Comparison of ENCODE assay signal across 11 mouse cellular contexts in the genomic region with DNA sequence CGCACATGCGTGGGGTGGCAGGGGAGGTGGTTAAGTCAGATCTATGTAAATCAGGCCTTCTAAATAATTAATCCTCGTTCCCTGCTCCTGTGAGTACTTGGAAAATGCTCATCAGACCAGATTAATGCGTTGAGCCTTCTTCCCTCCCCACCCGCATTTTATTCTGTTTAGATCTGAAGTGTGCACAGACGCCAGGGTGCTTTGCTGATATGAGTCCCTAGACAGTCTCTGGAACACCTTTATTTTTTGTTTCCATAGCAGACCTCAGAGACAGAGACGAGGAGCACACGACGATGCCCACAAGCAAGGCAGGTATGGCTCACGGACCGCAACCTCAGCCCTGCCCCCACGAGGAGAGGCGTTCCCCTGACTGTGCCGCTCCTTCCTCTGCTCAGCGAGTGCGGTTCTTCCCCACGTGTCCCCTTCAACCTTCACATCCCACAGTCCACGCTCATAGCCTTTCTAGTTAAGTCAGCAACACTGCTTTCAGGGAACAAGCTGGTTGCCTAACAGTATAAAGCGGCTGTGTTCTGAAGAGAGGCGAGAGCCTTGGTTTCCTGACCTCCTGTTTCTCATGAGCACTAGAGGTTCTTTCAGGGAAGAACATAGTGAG. TPM values are rescaled to one million over a fixed set of nuclear protein-coding genes. Genes with fewer than 3 reads are reported as not detected.
DNase-seq lines count a peak whose midpoint lies in the region; ATAC-seq and TF ChIP-seq lines count a peak whose summit lies in the region.
"Had no signal": no experiment of that assay in that cellular context is flagged by ENCODE, and none has a peak within 500 bp of the region (broad histone marks: within the 10 kb centered on the region; RNA-seq: fewer than 3 reads in every experiment).

No protein-coding gene starts in this region.

- WGBS in heart, postnatal 0 days, result 30% methylated on average over 20 of the region's 20 CpGs
- 39% methylated on average over 20 of the region's 20 CpGs for WGBS in limb, embryonic 14.5 days

- peak overlapping the region; percentile 20; the same call in 1 of the 2 replicates for H3K4me2 ChIP-seq in heart, postnatal 0 days (ENCODE audit: low read depth, low read length)
- H3K4me2 ChIP-seq in limb, embryonic 14.5 days (replicated peaks; ENCODE audit: low read depth, low read length, severe bottlenecking), result peak overlapping the region; percentile 18; the same call in 1 of the 2 replicates

- no peak overlapping the region for H3K4me3 ChIP-seq in heart, postnatal 0 days (ENCODE audit: low read depth, low read length)
- H3K4me3 ChIP-seq in limb, embryonic 14.5 days (replicated peaks; ENCODE audit: low read length), result no peak overlapping the region

- no peak for DNase-seq in heart, postnatal 0 days (ENCODE audit: low spot score)
- DNase-seq in heart, postnatal 25 days (ENCODE audit: low spot score), result no peak
- no peak for DNase-seq in limb, embryonic 14.5 days (ENCODE audit: low spot score)
- no peak for DNase-seq in urinary bladder, postnatal 25 days (ENCODE audit: low spot score)
- no peak for DNase-seq in cerebellum, adult 11-12 months
- no peak for DNase-seq in urinary bladder, adult 2 months (ENCODE audit: low spot score)
- DNase-seq: layer of hippocampus, postnatal 36 days; lung, postnatal 4 days had no signal

- no peak for ATAC-seq in heart, postnatal 0 days (ENCODE audit: insufficient read depth, low read depth)
- peak; percentile 61 for ATAC-seq in CD4-positive, CD25-positive, alpha-beta regulatory T cell, adult 4 months
- peak; percentile 72 for ATAC-seq in common myeloid progenitor, adult 5-6 weeks (replicated peaks; ENCODE audit: low read depth, poor library complexity, severe bottlenecking)
- no peak for ATAC-seq in limb, embryonic 14.5 days (ENCODE audit: low FRiP score, low read depth)

- H3K27me3 ChIP-seq in heart, postnatal 0 days (ENCODE audit: control insufficient read depth, insufficient read depth, low read length), result 0 out of 2 replicates have a peak, but pooled peaks cover 5% of the 10 kb centered on the region
- no peaks in the 10 kb centered on the region for H3K27me3 ChIP-seq in limb, embryonic 14.5 days (ENCODE audit: control insufficient read depth, insufficient read depth, low read length)

- H3K9me3 ChIP-seq in heart, postnatal 0 days (replicated peaks; ENCODE audit: control insufficient read depth, low read length), result no peaks in the 10 kb centered on the region
- no peaks in the 10 kb centered on the region for H3K9me3 ChIP-seq in limb, embryonic 14.5 days (ENCODE audit: control insufficient read depth, low read length)

- H3K36me3 ChIP-seq in heart, postnatal 0 days (replicated peaks; ENCODE audit: control insufficient read depth, insufficient read depth, low read length), result no peaks in the 10 kb centered on the region
- no peaks in the 10 kb centered on the region for H3K36me3 ChIP-seq in limb, embryonic 14.5 days (ENCODE audit: control insufficient read depth, insufficient read depth, low read length)

- TF ChIP-seq POLR2A in limb, embryonic 14.5 days (IDR thresholded peaks at IDR 0.05; ENCODE audit: borderline replicate concordance, extremely low read depth, insufficient read depth, insufficient read length), result no peak

- no peak for TF ChIP-seq EP300 in heart, postnatal 0 days (IDR thresholded peaks at IDR 0.05; ENCODE audit: low read depth)

- no peak overlapping the region for H3K27ac ChIP-seq in heart, postnatal 0 days (ENCODE audit: low read depth)
- H3K27ac ChIP-seq in limb, embryonic 14.5 days (replicated peaks; ENCODE audit: low read depth, low read length), result no peak overlapping the region

- no peaks in the 10 kb centered on the region for H3K4me1 ChIP-seq in heart, postnatal 0 days (ENCODE audit: control insufficient read depth, insufficient read depth)
- no peaks in the 10 kb centered on the region for H3K4me1 ChIP-seq in limb, embryonic 14.5 days (ENCODE audit: control insufficient read depth, insufficient read depth, low read length)

- TF ChIP-seq CTCF in heart, postnatal 0 days (IDR thresholded peaks at IDR 0.05; ENCODE audit: low read depth), result no peak

- intact Hi-C loops in heart, postnatal 25 days (cut with DNase I), result loop anchor here (5.0 kb wide), 1 partner anchor 56 kb away; no protein-coding TSS in a partner anchor

- no peak overlapping the region for H3K9ac ChIP-seq in heart, postnatal 0 days (replicated peaks; ENCODE audit: low read depth, low read length)
- no peak overlapping the region for H3K9ac ChIP-seq in limb, embryonic 14.5 days (ENCODE audit: low read depth, low read length, severe bottlenecking)

RNA-seq across cellular contexts. Expression of a gene that starts 14.5 kb away (rescaled TPM):
- total RNA-seq in heart, postnatal 0 days (2014; rRNA removed; ENCODE audit: low replicate concordance), result not detected in 2 replicates
- polyA plus RNA-seq in heart, postnatal 0 days (2015; fragmentation: Nextera tagmentation; extraction: Ambion mirVana), result not detected in 2 replicates
- total RNA-seq in heart, postnatal 25 days (2021), result under 1 TPM; 0.39 to 0.59 TPM
- not detected for polyA plus RNA-seq in CD4-positive, CD25-positive, alpha-beta regulatory T cell, adult 4 months (2017; shearing (Covaris generic))
- total RNA-seq in common myeloid progenitor, adult 5-6 weeks (2017), result not detected in 2 replicates
- 0.04 TPM in 1 of 2 replicates, not detected in the other for polyA plus RNA-seq in limb, embryonic 14.5 days (2012; rRNA removed)
- not detected in 2 replicates for polyA plus RNA-seq in limb, embryonic 14.5 days (2014; fragmentation: Nextera tagmentation; extraction: Ambion mirVana)
- 0.10 TPM in 1 of 2 replicates, not detected in the other for polyA plus RNA-seq in urinary bladder, adult 2 months (2012; rRNA removed)
- total RNA-seq: MEL had no signal

RNA-seq across cellular contexts. Expression of a gene that starts 42.8 kb away (rescaled TPM):
- total RNA-seq in heart, postnatal 0 days (2014; rRNA removed; ENCODE audit: low replicate concordance), result 10.3 and 11.1 TPM in 2 replicates
- polyA plus RNA-seq in heart, postnatal 0 days (2015; fragmentation: Nextera tagmentation; extraction: Ambion mirVana), result 2.8 and 4.4 TPM in 2 replicates
- 10 to 100 TPM; 47.7 to 48.8 TPM for total RNA-seq in heart, postnatal 25 days (2021)
- polyA plus RNA-seq in CD4-positive, CD25-positive, alpha-beta regulatory T cell, adult 4 months (2017; shearing (Covaris generic)), result not detected
- 1.4 and 1.6 TPM in 2 replicates for total RNA-seq in common myeloid progenitor, adult 5-6 weeks (2017)
- 2.3 and 3.3 TPM in 2 replicates for polyA plus RNA-seq in limb, embryonic 14.5 days (2012; rRNA removed)
- polyA plus RNA-seq in limb, embryonic 14.5 days (2014; fragmentation: Nextera tagmentation; extraction: Ambion mirVana), result 1.6 and 2.5 TPM in 2 replicates
- 2.1 and 2.2 TPM in 2 replicates for polyA plus RNA-seq in urinary bladder, adult 2 months (2012; rRNA removed)
- total RNA-seq: MEL had no signal

Comparison
In these comparisons a context has a peak if more than half of its experiments do, and no peak if none do; other contexts are left out.
1. ATAC-seq: peak in CD4-positive, CD25-positive, alpha-beta regulatory T cell, adult 4 months (single experiment) and common myeloid progenitor, adult 5-6 weeks (single experiment); none in heart, postnatal 0 days (single experiment) and limb, embryonic 14.5 days (single experiment).